Mouse (Mus musculus): ENCODE results near the gene Rplp0. TPM values are rescaled to one million over a fixed set of nuclear protein-coding genes. Genes with fewer than 3 reads are reported as not detected.
A peak's percentile ranks its signal among the peaks of the same experiment; 100 is the strongest.

The Rplp0 gene
- polyA plus RNA-seq, 1 experiment from 2014 or later, result 1,124 TPM

DNA sequence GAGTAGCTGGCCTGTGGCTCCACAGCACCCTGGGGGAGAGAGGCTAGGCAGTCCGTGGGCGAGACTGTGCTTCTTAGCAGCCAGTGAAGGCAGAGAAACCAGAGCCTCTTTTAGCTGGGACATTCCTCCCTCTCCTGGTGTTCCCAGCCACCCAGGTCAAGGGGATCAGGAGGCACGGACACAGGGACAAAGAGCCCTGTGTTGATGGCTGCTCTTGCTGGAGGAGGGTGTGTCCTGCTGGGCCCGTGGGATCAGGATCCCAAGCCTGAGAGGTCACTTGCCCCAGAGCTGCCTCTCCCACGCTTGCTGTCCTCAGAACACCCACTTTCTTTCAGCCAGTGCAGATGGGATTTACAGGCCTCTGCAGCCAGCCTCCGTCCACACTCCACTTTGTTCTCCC is 12.3 kb upstream of the Rplp0 start:
- H3K9me3 ChIP-seq, result no peaks in the 10 kb centered on the region
- H3K27ac ChIP-seq, result peak overlapping the region; percentile 78
- peaks cover 73% of the 10 kb centered on the region for H3K36me3 ChIP-seq
- no peaks in the 10 kb centered on the region for H3K27me3 ChIP-seq (ENCODE audit: insufficient read depth, poor library complexity, severe bottlenecking)
- peaks cover 88% of the 10 kb centered on the region for H3K4me1 ChIP-seq (replicated peaks)
- H3K4me3 ChIP-seq, result 0 out of 2 replicates have a peak overlapping the region, but pooled peaks have one; percentile 11
- DNase-seq (ENCODE audit: low spot score), result peak; percentile 54
- 22% methylated on average over 6 of the region's 6 CpGs for WGBS

- no peaks in the 10 kb centered on the region for H3K9me3 ChIP-seq
- peaks cover 77% of the 10 kb centered on the region for H3K36me3 ChIP-seq
- H3K4me1 ChIP-seq (replicated peaks), result peaks cover 84% of the 10 kb centered on the region
- no peak overlapping the region for H3K4me3 ChIP-seq
- no peaks in the 10 kb centered on the region for H3K27me3 ChIP-seq (ENCODE audit: insufficient read depth, poor library complexity, severe bottlenecking)
- WGBS, result 71% methylated on average over 7 of the region's 7 CpGs
- no peak for DNase-seq (ENCODE audit: low spot score)
- H3K27ac ChIP-seq, result peak overlapping the region; percentile 78
These were observed 11.8 kb upstream of the Rplp0 start for GRCm38 (mm10) chr5:115547421-115547820.

GRCm38 (mm10) chr5:115548501-115549285 is 10.6 kb upstream of the Rplp0 start:
- H3K36me3 ChIP-seq, result peaks cover 90% of the 10 kb centered on the region
- H3K9me3 ChIP-seq, result no peaks in the 10 kb centered on the region
- DNase-seq (ENCODE audit: low spot score), result no peak
- H3K4me1 ChIP-seq (replicated peaks), result peaks cover 71% of the 10 kb centered on the region
- no peak overlapping the region for H3K4me3 ChIP-seq
- H3K27me3 ChIP-seq (ENCODE audit: insufficient read depth, poor library complexity, severe bottlenecking), result no peaks in the 10 kb centered on the region
- 93% methylated on average over 18 of the region's 18 CpGs for WGBS
- H3K27ac ChIP-seq, result peak overlapping the region; percentile 78

DNA sequence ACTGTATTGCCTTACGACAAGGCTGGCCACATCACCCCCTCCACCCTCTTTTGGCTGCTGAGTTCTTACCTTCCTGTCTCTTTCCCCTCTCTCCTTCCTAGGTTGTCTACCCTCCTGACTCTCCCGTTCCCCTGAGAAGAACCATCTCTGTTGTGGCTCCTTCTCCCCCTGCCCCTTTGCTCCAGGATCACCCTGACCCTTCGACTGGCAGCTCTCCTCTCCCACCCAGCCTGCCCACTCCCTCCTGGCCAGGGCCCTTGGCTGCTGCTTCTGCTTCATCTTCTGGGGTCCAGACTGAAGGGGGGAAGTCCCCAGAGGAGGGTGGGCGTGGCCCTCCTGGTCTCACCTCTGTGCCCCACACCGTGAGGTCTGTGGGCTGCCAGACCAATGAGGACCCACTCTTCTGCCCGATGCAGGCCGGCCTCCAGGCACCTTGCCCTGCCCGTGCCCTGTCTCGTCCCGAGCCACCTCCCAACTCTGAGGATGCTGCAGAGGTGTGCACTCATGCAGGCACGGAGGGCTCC is 8.7 kb upstream of the Rplp0 start:
- Histone ChIP-seq H3K27me3 (ENCODE audit: insufficient read depth, poor library complexity, severe bottlenecking) (no peaks in the 10 kb centered on the region), H3K27ac (peak overlapping the region; percentile 75), H3K36me3 (peaks cover 86% of the 10 kb centered on the region), H3K4me3 (no peak overlapping the region), H3K4me1 (replicated peaks) (peaks cover 56% of the 10 kb centered on the region), H3K9me3 (no peaks in the 10 kb centered on the region)
- WGBS, result 83% methylated on average over 11 of the region's 11 CpGs
- DNase-seq (ENCODE audit: low spot score), result no peak

DNA sequence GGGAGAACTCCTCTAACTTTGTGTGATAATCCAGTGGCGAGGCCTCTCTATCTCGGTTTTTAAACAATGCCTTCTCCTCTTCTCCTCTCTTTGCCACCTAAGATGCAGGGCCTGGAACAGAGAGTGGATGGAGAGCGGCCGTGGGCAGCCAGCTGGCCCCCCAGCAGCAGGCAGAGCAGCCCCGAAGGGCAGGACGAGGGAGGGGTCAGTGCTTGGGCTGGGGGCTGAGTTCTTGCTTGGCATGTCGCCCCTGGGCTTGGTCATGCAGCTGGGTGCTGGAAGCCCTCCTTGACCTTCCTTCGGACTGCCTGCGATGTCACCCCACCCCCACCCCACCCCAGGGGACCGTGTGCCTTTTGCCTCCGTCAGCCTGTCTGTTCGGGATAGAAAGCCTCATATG is 7.9 kb upstream of the Rplp0 start:
- peaks cover 78% of the 10 kb centered on the region for H3K36me3 ChIP-seq
- 76% methylated on average over 12 of the region's 12 CpGs for WGBS

DNA sequence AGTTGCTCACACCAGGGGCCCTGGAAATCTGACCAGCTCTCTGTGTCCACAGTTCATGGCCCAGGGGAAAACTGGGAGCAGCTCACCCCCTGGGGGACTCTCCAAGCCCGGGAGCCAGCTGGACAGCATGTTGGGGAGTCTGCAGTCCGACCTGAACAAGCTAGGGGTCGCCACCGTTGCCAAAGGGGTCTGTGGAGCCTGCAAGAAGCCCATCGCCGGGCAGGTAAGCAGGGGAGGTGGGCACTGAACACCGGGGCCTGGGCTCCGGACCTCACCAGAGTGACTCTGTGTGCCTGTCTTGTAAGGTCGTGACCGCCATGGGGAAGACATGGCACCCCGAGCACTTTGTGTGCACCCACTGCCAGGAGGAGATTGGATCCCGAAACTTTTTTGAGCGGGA is 7.5 kb upstream of the Rplp0 start:
- WGBS, result 82% methylated on average over 13 of the region's 13 CpGs
- no peak for DNase-seq (ENCODE audit: low spot score)
- Histone ChIP-seq H3K27me3 (ENCODE audit: insufficient read depth, poor library complexity, severe bottlenecking) (no peaks in the 10 kb centered on the region), H3K4me3 (no peak overlapping the region), H3K4me1 (replicated peaks) (peaks cover 47% of the 10 kb centered on the region), H3K9me3 (no peaks in the 10 kb centered on the region), H3K36me3 (peaks cover 74% of the 10 kb centered on the region), H3K27ac (peak overlapping the region; percentile 31; the same call in 1 of the 2 replicates)

More for the DNA sequence above, 7.9 kb upstream of the Rplp0 start:
- Histone ChIP-seq H3K27me3 (ENCODE audit: insufficient read depth, poor library complexity, severe bottlenecking) (no peaks in the 10 kb centered on the region), H3K4me3 (no peak overlapping the region), H3K4me1 (replicated peaks) (peaks cover 52% of the 10 kb centered on the region), H3K27ac (peak overlapping the region; percentile 75), H3K9me3 (no peaks in the 10 kb centered on the region)
- no peak for DNase-seq (ENCODE audit: low spot score)

DNA sequence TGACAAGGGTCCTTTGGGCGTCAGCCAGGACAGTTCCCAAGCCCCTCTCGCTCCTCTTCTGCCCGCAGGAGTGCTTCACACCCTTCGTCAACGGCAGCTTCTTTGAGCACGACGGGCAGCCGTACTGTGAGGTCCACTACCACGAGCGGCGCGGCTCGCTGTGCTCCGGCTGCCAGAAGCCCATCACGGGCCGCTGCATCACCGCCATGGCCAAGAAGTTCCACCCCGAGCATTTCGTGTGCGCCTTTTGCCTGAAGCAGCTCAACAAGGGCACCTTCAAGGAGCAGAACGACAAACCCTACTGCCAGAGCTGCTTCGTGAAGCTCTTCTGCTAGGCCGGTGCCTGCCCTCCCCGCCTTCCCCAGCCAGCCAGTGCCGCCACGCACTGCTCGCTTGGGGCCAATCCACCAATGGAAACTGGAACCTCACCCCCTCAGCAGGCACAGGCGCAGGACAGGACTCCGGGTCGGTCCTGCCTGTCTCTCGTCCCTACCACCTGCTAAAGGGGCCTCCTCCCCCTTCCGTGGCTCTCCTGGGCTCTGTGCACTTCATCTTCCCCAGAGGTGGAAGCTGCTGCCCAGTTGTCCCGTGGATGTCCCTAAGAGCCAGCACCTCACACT is 5.4 kb upstream of the Rplp0 start:
- Histone ChIP-seq H3K4me1 (replicated peaks) (peaks cover 27% of the 10 kb centered on the region), H3K27me3 (ENCODE audit: insufficient read depth, poor library complexity, severe bottlenecking) (no peaks in the 10 kb centered on the region)
- 90% methylated on average over 33 of the region's 33 CpGs for WGBS

GRCm38 (mm10) chr5:115554536-115555291 is 4.6 kb upstream of the Rplp0 start:
- Histone ChIP-seq H3K9me3 (no peaks in the 10 kb centered on the region), H3K27me3 (ENCODE audit: insufficient read depth, poor library complexity, severe bottlenecking) (no peaks in the 10 kb centered on the region), H3K4me1 (replicated peaks) (peaks cover 27% of the 10 kb centered on the region), H3K4me3 (no peak overlapping the region), H3K36me3 (peaks cover 45% of the 10 kb centered on the region), H3K27ac (no peak overlapping the region)
- WGBS, result 92% methylated on average over 18 of the region's 18 CpGs
- no peak for DNase-seq (ENCODE audit: low spot score)

More for the DNA sequence above, 5.4 kb upstream of the Rplp0 start:
- Histone ChIP-seq H3K36me3 (peaks cover 53% of the 10 kb centered on the region), H3K27ac (no peak overlapping the region), H3K9me3 (no peaks in the 10 kb centered on the region), H3K4me3 (no peak overlapping the region)
- DNase-seq (ENCODE audit: low spot score), result no peak

DNA sequence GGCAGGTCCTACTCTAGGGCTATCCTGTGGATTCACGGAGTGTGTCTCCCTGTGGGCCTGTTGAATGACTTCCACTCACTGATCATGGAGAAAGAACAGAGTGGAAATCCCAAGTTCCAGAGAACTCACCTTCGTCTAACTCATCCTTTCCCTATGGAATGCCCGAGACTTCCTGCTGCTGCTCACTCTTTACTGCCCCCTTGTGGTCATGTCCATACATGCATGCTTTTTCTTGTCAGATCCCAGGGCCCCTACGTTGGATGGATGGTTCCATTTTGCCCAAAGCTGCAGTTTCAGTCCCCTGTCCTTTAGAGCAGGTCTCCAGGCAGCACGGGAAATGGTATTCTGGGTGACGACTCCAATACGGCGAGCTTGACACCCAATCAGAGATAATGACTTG is 3.0 kb upstream of the Rplp0 start:
- Histone ChIP-seq H3K27me3 (ENCODE audit: insufficient read depth, poor library complexity, severe bottlenecking) (no peaks in the 10 kb centered on the region), H3K36me3 (peaks cover 43% of the 10 kb centered on the region), H3K4me3 (no peak overlapping the region), H3K9me3 (no peaks in the 10 kb centered on the region), H3K27ac (no peak overlapping the region), H3K4me1 (replicated peaks) (peaks cover 26% of the 10 kb centered on the region)
- WGBS, result 11% methylated on average over 8 of the region's 8 CpGs
- DNase-seq (ENCODE audit: low spot score), result peak; percentile 80

GRCm38 (mm10) chr5:115558182-115558794 is 979 bp upstream of the Rplp0 start:
- WGBS, result 93% methylated on average over 14 of the region's 14 CpGs
- DNase-seq (ENCODE audit: low spot score), result no peak
- H3K27me3 ChIP-seq (ENCODE audit: insufficient read depth, poor library complexity, severe bottlenecking), result no peaks in the 10 kb centered on the region
- no peak overlapping the region for H3K27ac ChIP-seq
- H3K9me3 ChIP-seq, result no peaks in the 10 kb centered on the region
- H3K36me3 ChIP-seq, result peaks cover 43% of the 10 kb centered on the region
- H3K4me1 ChIP-seq (replicated peaks), result peaks cover 32% of the 10 kb centered on the region
- no peak overlapping the region for H3K4me3 ChIP-seq

DNA sequence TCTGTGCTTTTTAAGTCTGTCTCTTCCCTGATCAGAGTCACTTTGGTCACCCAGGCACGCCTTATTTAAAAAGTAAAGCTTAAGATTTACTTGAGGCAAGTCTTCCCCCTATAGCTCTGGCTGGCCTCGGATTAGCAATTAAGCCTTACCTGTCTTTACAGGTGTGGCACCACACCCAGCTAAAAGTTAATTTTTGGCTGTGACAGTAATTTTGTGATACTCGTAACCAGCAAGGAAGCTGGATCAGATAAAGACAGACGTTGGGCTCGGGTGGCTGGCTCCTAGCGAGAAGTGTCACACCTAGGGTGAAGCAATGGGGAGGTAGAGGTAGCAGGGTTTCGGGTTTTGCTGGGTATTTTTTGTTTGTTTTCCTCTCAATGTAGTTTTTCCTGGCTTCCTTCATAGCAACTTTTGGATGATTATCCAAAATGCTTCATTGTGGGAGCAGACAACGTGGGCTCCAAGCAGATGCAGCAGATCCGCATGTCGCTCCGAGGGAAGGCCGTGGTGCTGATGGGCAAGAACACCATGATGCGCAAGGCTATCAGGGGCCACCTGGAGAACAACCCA is 1.2 kb downstream of the Rplp0 start:
- WGBS, result 41% methylated on average over 13 of the region's 13 CpGs
- no peak for DNase-seq (ENCODE audit: low spot score)
- H3K27ac ChIP-seq, result peak overlapping the region; percentile 98

More for the DNA sequence above, 1.2 kb downstream of the Rplp0 start:
- Histone ChIP-seq H3K36me3 (peaks cover 40% of the 10 kb centered on the region), H3K4me3 (peak overlapping the region; percentile 96), H3K27me3 (ENCODE audit: insufficient read depth, poor library complexity, severe bottlenecking) (no peaks in the 10 kb centered on the region), H3K9me3 (no peaks in the 10 kb centered on the region), H3K4me1 (replicated peaks) (peaks cover 45% of the 10 kb centered on the region)
